In the genomic region with DNA sequence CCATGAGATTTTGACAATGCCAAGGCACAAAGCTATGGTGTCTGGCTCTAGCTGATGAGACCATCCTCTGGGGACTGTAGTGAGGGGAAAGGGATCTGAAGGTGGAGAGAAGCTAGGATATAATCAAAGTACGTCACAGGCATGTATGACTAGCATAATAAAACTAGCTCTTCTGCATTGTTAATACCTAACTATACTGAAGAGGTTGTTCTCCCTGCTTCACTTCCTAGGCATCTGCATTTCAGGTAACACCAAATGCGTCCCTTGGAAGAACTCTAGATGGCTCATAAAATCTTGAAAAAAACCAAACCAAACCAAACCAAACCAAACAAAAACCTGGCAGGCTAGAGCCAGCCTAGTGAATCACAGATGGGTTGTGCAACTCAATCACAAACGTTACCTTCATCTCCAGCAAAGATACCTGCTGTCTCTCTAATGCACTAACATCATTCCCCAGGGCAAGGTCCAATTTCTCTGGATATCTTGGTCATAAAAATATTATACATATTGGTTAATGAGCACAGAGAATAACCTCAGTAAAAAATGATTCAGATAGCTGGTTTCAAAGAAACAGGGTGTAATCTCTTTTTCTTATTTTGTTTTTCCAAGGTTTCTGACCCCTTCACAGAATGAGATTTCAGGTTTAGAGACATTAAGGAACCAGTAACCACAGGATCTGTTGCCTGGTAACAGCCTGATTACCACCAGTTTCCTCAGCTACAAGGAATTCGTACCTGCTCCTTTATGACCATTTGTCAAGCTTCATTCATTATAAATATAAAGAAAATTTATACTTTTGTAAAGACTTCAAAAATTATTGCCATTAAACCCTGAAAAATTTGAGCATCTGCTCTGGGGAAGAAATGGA, we compare ENCODE assay signal across 16 mouse cellular contexts.
A peak's percentile ranks its signal among the peaks of the same experiment; 100 is the strongest.
DNase-seq lines count a peak whose midpoint lies in the region; ATAC-seq and TF ChIP-seq lines count a peak whose summit lies in the region.
"Had no signal": no experiment of that assay in that cellular context is flagged by ENCODE, and none has a peak within 500 bp of the region (broad histone marks: within the 10 kb centered on the region; RNA-seq: fewer than 3 reads in every experiment).

No protein-coding gene starts in this region.

- peak; percentile 57 for DNase-seq in cerebellum, adult 11-12 months
- DNase-seq in cerebellum, postnatal 4 days (ENCODE audit: low spot score in 2 of 2), result no peak
- DNase-seq in midbrain, embryonic 11.5 days (ENCODE audit: low spot score, missing footprints), result no peak
- DNase-seq in midbrain, embryonic 10.5 days (ENCODE audit: low spot score), result no peak
- DNase-seq in heart, postnatal 14 days, result no peak
- DNase-seq: adrenal gland, adult 8-10 months; heart, postnatal 4 days; lung, adult 18-20 months; right cerebral cortex, adult 18-20 months; thymus, adult 2 months had no signal

- no peak for TF ChIP-seq CTCF in intestine, postnatal 0 days (IDR thresholded peaks at IDR 0.05; ENCODE audit: low read depth)
- TF ChIP-seq CTCF in small intestine, adult 2 months (IDR thresholded peaks at IDR 0.05; ENCODE audit: extremely low read depth, insufficient read length, insufficient replicate concordance, low read depth, low read length), result no peak

- H3K4me1 ChIP-seq in midbrain, embryonic 11.5 days (ENCODE audit: control insufficient read depth, insufficient read depth, low read length), result peaks cover 3% of the 10 kb centered on the region; the same call in 1 of the 2 replicates
- peaks cover 9% of the 10 kb centered on the region for H3K4me1 ChIP-seq in midbrain, embryonic 10.5 days
- no peaks in the 10 kb centered on the region for H3K4me1 ChIP-seq in intestine, postnatal 0 days (replicated peaks; ENCODE audit: control insufficient read depth, insufficient read depth, low read length)
- peaks cover 2% of the 10 kb centered on the region; the same call in 1 of the 2 replicates for H3K4me1 ChIP-seq in small intestine, adult 2 months (ENCODE audit: control insufficient read depth, insufficient read depth, insufficient read length, low read length)
- H3K4me1 ChIP-seq: embryonic facial prominence, embryonic 12.5 days; limb, embryonic 12.5 days had no signal

- peak; percentile 65; the same call in 1 of the 2 replicates for ATAC-seq in midbrain, embryonic 11.5 days (ENCODE audit: low FRiP score)
- peak; percentile 87 for ATAC-seq in intestine, postnatal 0 days
- ATAC-seq in megakaryocyte, adult 5-6 weeks (ENCODE audit: poor library complexity, severe bottlenecking), result no peak

- WGBS in midbrain, embryonic 11.5 days, result 63% methylated on average over 4 of the region's 4 CpGs
- WGBS in midbrain, embryonic 10.5 days, result 62% methylated on average over 4 of the region's 4 CpGs
- 28% methylated on average over 4 of the region's 4 CpGs for WGBS in intestine, postnatal 0 days
- WGBS in small intestine, adult 2 months, result 20% methylated on average over 4 of the region's 4 CpGs

- no peak overlapping the region for H3K9ac ChIP-seq in midbrain, embryonic 11.5 days (ENCODE audit: low read length)
- no peak overlapping the region for H3K9ac ChIP-seq in intestine, postnatal 0 days (ENCODE audit: low read depth, low read length)
- H3K9ac ChIP-seq: embryonic facial prominence, embryonic 12.5 days; limb, embryonic 12.5 days; neural tube, embryonic 12.5 days had no signal

- no peaks in the 10 kb centered on the region for H3K27me3 ChIP-seq in midbrain, embryonic 11.5 days (ENCODE audit: control insufficient read depth, insufficient read depth, low read length)
- no peaks in the 10 kb centered on the region for H3K27me3 ChIP-seq in midbrain, embryonic 10.5 days (ENCODE audit: low read depth, poor library complexity, severe bottlenecking)
- H3K27me3 ChIP-seq in intestine, postnatal 0 days (replicated peaks; ENCODE audit: control insufficient read depth, insufficient read depth, low read length), result no peaks in the 10 kb centered on the region
- no peaks in the 10 kb centered on the region for H3K27me3 ChIP-seq in small intestine, adult 2 months (ENCODE audit: control insufficient read depth, insufficient read depth, low read length)
- H3K27me3 ChIP-seq: embryonic facial prominence, embryonic 12.5 days; limb, embryonic 12.5 days; neural tube, embryonic 12.5 days had no signal

- intact Hi-C loops in heart, postnatal 14 days (cut with DNase I), result no loop called here

- no peak overlapping the region for H3K4me3 ChIP-seq in midbrain, embryonic 11.5 days (ENCODE audit: low read depth, low read length)
- no peak overlapping the region for H3K4me3 ChIP-seq in midbrain, embryonic 10.5 days
- no peak overlapping the region for H3K4me3 ChIP-seq in intestine, postnatal 0 days (ENCODE audit: low read depth, low read length)
- no peak overlapping the region for H3K4me3 ChIP-seq in small intestine, adult 2 months (ENCODE audit: low read depth, low read length)
- H3K4me3 ChIP-seq: embryonic facial prominence, embryonic 12.5 days; limb, embryonic 12.5 days; neural tube, embryonic 12.5 days had no signal

- no peak overlapping the region for H3K27ac ChIP-seq in midbrain, embryonic 11.5 days (ENCODE audit: low read depth, low read length)
- no peak overlapping the region for H3K27ac ChIP-seq in midbrain, embryonic 10.5 days (replicated peaks)
- H3K27ac ChIP-seq in intestine, postnatal 0 days (ENCODE audit: low read depth, low read length), result no peak overlapping the region
- peak overlapping the region; percentile 73 for H3K27ac ChIP-seq in small intestine, adult 2 months (ENCODE audit: insufficient read depth, low read depth, low read length)
- H3K27ac ChIP-seq: embryonic facial prominence, embryonic 12.5 days; limb, embryonic 12.5 days; neural tube, embryonic 12.5 days had no signal

- H3K4me2 ChIP-seq in midbrain, embryonic 11.5 days, result no peak overlapping the region
- H3K4me2 ChIP-seq in intestine, postnatal 0 days (replicated peaks; ENCODE audit: low read depth), result no peak overlapping the region
- H3K4me2 ChIP-seq: embryonic facial prominence, embryonic 12.5 days; limb, embryonic 12.5 days; neural tube, embryonic 12.5 days had no signal

- TF ChIP-seq POLR2A in small intestine, adult 2 months (IDR thresholded peaks at IDR 0.05; ENCODE audit: low read depth, low read length), result no peak

- no peaks in the 10 kb centered on the region for H3K9me3 ChIP-seq in midbrain, embryonic 11.5 days (ENCODE audit: control insufficient read depth, low read length)
- H3K9me3 ChIP-seq in midbrain, embryonic 10.5 days (replicated peaks), result no peaks in the 10 kb centered on the region
- H3K9me3 ChIP-seq in intestine, postnatal 0 days (ENCODE audit: control insufficient read depth), result no peaks in the 10 kb centered on the region
- H3K9me3 ChIP-seq: embryonic facial prominence, embryonic 12.5 days; limb, embryonic 12.5 days; neural tube, embryonic 12.5 days had no signal

- H3K36me3 ChIP-seq in midbrain, embryonic 11.5 days (ENCODE audit: control insufficient read depth, insufficient read depth, low read length), result no peaks in the 10 kb centered on the region
- no peaks in the 10 kb centered on the region for H3K36me3 ChIP-seq in midbrain, embryonic 10.5 days
- no peaks in the 10 kb centered on the region for H3K36me3 ChIP-seq in intestine, postnatal 0 days (ENCODE audit: control insufficient read depth, insufficient read depth)
- no peaks in the 10 kb centered on the region for H3K36me3 ChIP-seq in small intestine, adult 2 months (ENCODE audit: control insufficient read depth, insufficient read depth, low read length)
- H3K36me3 ChIP-seq: embryonic facial prominence, embryonic 12.5 days; limb, embryonic 12.5 days; neural tube, embryonic 12.5 days had no signal
